Mouse (Mus musculus) olfactory bulb, adult 2 months (tissue): Measurements from ENCODE around the gene Etfdh. TPM values are rescaled to one million over a fixed set of nuclear protein-coding genes. Genes with fewer than 3 reads are reported as not detected.
"Not testable (repeated sequence)": the region's sequence is repeated elsewhere in the genome, so short reads cannot be mapped to it uniquely, and the experiment has no call there.

Source experiments
- H3K27ac ChIP-seq: fragments of 200-500 bp; 2 replicates; pipeline ENCODE4 v1.5.1; 2012; ENCODE audit warnings: low read depth, low read length; ENCODE audit not compliant: insufficient read depth
- H3K4me1 ChIP-seq: fragments of 200-500 bp; 2 replicates; pipeline ENCODE4 v1.6.1; 2012; ENCODE audit warnings: low read length; ENCODE audit not compliant: control insufficient read depth, insufficient read depth
- H3K4me3 ChIP-seq: fragments of 200-500 bp; 2 replicates; pipeline ENCODE4 v1.5.1; 2012; ENCODE audit warnings: mild to moderate bottlenecking, low read depth, low read length, moderate library complexity; ENCODE audit not compliant: insufficient read depth
- CTCF ChIP-seq: fragments of 200-500 bp; IDR thresholded peaks from 2 replicates; pipeline ENCODE4 v1.5.1; 2012; ENCODE audit warnings: low read depth, mild to moderate bottlenecking, low read length, moderate library complexity; ENCODE audit not compliant: insufficient read depth
- POLR2A ChIP-seq: fragments of 200-500 bp; IDR thresholded peaks from 2 replicates; pipeline ENCODE4 v1.6.1; 2012; ENCODE audit warnings: mild to moderate bottlenecking, low read depth, low read length, moderate library complexity; ENCODE audit not compliant: insufficient read depth
- WGBS: fragments of 180-500 bp; shearing (Covaris S2); methylation state at CpG from one replicate; pipeline ENCODE4 v1.1.7; 2018; 5-methylcytosine and 5-hydroxymethylcytosine counted together
- polyA plus RNA-seq: library from polyadenylated mRNA; stranded (reverse); fragments of >200 nt; gene quantifications from 2 replicates; pipeline ENCODE4 v1.2.4, GENCODE M21; 2012; ENCODE audit warnings: low replicate concordance; ENCODE audit not compliant: missing spikeins, insufficient read depth, insufficient read length

Gene Etfdh
- polyA plus RNA-seq, 1 experiment = not detected

DNA sequence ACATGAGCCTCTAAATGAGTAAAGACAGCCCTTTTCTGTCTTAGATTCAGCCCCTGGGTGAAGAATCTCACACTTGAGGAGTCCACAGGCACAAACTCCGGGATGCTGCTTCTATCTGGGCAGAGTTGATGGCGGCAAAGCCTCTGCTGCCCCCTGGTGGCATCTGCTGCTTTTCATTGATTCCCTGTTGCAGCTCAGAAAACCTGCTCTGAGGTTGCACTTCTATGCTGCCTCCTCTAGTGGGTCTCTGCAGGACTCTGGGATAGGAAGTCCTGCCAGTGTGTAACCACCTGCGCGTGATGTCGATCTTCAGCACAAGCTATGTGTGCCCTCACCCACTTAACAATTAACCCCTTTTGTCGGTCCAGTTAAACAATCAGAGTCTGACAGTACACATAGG, 42.5 kb downstream of the Etfdh start:
- H3K4me3 ChIP-seq = no peak overlapping the region
- no peaks in the 10 kb centered on the region for H3K4me1 ChIP-seq
- 2% methylated on average over 6 of the region's 6 CpGs for WGBS
- no peak overlapping the region for H3K27ac ChIP-seq
- TF ChIP-seq POLR2A = no peak
- peak; percentile 94 for TF ChIP-seq CTCF

- H3K4me1 ChIP-seq = no peaks in the 10 kb centered on the region
- WGBS = 73% methylated on average over 5 of the region's 5 CpGs
- H3K4me3 ChIP-seq = no peak overlapping the region
- no peak for TF ChIP-seq CTCF
- no peak overlapping the region for H3K27ac ChIP-seq
These were observed 49.3 kb downstream of the Etfdh start for GRCm38 (mm10) chr3:79579891-79580575.

DNA sequence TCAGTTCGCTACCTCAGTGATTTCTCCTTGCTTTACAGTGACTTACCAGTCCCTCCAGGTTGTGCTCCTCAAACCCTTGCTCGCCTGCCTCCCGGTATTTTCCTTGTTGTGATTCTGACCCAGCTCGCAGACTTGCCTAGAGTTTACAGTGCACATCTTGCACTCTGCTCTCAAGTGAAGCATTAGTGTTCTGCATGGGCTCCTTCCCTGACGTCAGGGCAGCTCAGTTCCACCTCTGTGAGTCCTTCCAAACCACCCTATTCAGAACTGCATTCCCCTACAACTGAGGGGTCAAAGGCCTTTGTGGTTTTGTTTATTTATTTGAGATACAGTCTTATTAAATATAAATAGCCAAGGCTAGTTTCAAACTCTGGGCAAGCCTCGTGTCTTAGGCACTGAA, 51.1 kb downstream of the Etfdh start:
- Histone ChIP-seq H3K4me1 (no peaks in the 10 kb centered on the region), H3K4me3 (no peak overlapping the region), H3K27ac (no peak overlapping the region)
- WGBS = 88% methylated on average over 6 of the region's 6 CpGs
- TF ChIP-seq POLR2A = no peak
- TF ChIP-seq CTCF = no peak

GRCm38 (mm10) chr3:79577606-79578005, 51.7 kb downstream of the Etfdh start:
- no peak overlapping the region for H3K27ac ChIP-seq
- 94% methylated on average over 6 of the region's 6 CpGs for WGBS
- no peaks in the 10 kb centered on the region for H3K4me1 ChIP-seq
- no peak overlapping the region for H3K4me3 ChIP-seq
- no peak for TF ChIP-seq CTCF
- TF ChIP-seq POLR2A = no peak

- no peaks in the 10 kb centered on the region for H3K4me1 ChIP-seq
- no peak overlapping the region for H3K27ac ChIP-seq
- TF ChIP-seq POLR2A (no peak), CTCF (no peak)
- no peak overlapping the region for H3K4me3 ChIP-seq
- 33% methylated on average over 5 of the region's 5 CpGs for WGBS
These were observed 52.4 kb downstream of the Etfdh start for GRCm38 (mm10) chr3:79576865-79577264.

- no peak for TF ChIP-seq CTCF
- TF ChIP-seq POLR2A = no peak
- Histone ChIP-seq H3K4me1 (no peaks in the 10 kb centered on the region), H3K27ac (no peak overlapping the region), H3K4me3 (no peak overlapping the region)
- WGBS = 26% methylated on average over 3 of the region's 3 CpGs
These were observed 52.9 kb downstream of the Etfdh start for GRCm38 (mm10) chr3:79576468-79576816.

DNA sequence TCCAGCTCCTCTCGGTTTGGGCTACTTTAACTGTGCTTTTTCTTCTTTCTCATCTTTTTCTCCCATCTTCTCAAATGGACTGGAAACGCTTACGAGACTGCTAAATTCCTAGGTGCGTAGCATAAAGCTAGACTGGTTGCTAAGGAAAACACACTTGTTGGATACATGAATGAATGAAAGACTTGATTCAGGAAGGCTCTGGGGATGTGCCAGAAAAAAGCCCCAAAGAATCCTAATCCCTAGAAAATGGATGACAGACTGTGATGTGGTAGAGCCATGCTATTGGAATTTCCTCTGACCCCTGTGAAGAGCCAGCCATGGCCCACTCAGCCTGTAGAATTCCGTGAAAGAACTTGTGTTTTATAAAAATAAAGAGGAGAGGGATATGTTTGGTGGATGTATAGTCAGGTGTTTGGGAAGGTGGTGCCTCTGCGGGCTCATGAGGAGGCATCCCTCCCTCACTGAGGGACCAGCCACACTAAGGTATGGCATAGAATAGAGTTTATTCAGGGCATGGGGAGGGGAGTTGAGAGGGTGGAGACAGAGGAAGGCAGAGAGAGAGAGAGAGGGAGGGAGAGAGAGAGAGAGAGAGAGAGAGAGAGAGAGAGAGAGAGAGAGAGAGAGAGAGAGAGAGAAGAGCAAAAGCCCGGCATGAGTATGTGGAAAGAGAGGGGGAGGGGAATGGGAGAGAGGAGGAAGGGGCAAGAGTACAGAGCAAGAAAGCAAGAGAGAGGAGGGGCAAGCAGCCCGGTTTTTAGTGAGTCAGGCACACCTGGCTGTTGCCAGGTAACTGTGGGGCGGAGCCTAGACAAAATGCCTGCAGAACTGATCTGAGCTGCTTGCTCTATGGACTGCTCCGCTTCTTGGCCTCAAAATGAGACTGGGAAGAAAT, 53.5 kb downstream of the Etfdh start:
- no peak overlapping the region for H3K4me3 ChIP-seq
- H3K27ac ChIP-seq = no peak overlapping the region
- H3K4me1 ChIP-seq = no peaks in the 10 kb centered on the region
- TF ChIP-seq CTCF (no peak), POLR2A (no peak)
- WGBS = 44% methylated on average over 10 of the region's 10 CpGs

DNA sequence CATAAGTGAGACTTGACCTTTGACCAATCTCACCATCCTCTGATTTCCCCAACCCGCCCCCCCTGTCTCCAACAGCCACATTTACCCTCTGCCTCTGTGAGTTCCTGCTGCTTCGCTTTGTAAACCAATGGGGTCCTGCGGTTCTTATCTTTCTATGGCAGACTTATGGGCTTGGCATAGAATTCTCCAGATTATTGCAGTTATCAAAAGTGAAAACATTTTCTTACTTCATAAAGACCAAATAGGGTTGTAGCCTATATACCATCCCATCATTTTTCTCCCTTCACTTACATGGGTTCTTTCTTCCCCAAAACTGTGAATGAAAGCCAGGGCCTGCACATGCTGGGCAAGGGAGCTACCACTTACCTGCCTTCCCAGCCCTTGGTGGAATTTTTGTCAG, 55.0 kb downstream of the Etfdh start:
- Histone ChIP-seq H3K27ac (no peak overlapping the region), H3K4me3 (no peak overlapping the region), H3K4me1 (no peaks in the 10 kb centered on the region)
- 100% methylated on average over 3 of the region's 3 CpGs for WGBS
- TF ChIP-seq CTCF = no peak
- TF ChIP-seq POLR2A = no peak

- 97% methylated on average over 5 of the region's 5 CpGs for WGBS
- not testable (repeated sequence) for H3K4me3 ChIP-seq, H3K27ac ChIP-seq, H3K4me1 ChIP-seq
These were observed 55.9 kb downstream of the Etfdh start for GRCm38 (mm10) chr3:79573376-79573775.

DNA sequence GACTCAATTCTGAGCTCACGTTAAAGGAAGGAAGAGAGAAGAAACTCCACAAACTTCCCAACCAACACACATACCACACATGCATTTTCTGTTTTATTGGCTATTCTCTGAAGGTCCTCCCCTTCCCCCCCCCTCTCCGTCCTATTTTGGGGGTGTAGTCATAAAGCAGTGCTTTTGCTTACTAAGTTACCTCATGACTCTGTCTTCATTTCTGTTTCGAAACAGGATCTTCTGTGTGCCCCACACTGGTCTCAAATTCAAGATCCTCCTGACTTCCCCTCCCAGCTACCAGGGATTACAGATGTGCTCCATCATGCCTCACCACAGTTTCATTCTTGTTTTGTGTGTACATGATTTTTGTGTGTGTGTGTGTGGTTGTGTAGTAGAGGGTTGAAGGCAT, 56.9 kb downstream of the Etfdh start:
- Histone ChIP-seq H3K4me3 (no peak overlapping the region), H3K27ac (no peak overlapping the region), H3K4me1 (no peaks in the 10 kb centered on the region)
- WGBS = 76% methylated on average over 3 of the region's 3 CpGs
- no peak for TF ChIP-seq CTCF
- TF ChIP-seq POLR2A = no peak
